Mouse (Mus musculus) cerebellum, adult 18-20 months (tissue): ENCODE results near the gene Slc44a5.
"Not testable (repeated sequence)": the region's sequence is repeated elsewhere in the genome, so short reads cannot be mapped to it uniquely, and the experiment has no call there.

Source experiments
- DNase-seq, 2 experiments: peaks; one replicate each; pipeline ENCODE4 v3.0.0; 2021

Slc44a5 gene

DNA sequence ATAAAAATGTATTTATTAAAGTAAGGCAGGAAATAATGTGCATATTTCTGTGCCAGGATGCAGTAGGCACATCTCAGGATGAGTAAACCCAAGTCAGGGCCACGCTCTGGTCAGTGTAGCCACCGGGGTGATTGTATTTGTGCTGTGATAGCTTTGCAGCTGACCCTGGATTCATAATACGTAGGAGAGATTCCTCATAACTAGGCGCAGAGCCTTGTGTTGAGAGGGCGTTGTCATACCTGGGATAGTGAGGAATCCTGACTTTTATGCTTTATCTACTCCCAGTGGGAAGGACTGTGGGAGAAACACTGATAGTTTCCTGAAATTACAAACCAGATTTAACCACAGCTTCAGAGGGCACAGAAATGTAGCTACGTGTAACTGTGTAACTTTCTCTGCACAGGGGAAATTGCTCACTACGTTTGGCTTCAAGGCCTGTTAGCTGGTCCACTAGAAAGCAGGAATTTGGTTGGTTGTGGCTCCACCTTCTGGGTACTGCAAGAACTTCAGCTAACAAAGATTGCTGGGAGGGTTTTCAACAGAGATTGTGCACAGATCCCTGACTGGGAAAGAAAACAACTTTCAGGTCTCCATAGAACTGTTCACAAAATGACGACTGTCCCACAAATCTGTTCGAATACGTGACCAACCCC lies 253.0 kb downstream of the Slc44a5 start:
- DNase-seq = peak; percentile 58 to 64

DNA sequence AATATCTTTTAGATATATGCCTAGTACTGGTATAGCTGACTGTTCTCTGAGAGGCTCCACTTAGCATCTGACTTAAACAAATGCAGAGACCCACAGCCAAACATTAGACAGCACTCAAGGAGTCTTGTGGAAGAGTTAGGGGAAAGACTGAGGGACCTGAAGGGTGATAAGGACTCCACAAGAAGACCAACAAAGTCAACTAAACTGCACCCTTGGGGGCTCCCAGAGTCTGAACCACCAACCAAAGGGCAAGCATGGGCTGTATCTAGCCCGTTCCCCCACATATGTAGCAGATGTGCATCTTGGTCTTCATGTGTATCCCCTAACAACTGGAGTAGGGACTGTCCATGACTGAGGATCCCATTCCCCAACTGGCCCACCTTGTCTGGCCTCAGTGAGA lies 271.7 kb downstream of the Slc44a5 start:
- no peak for DNase-seq

DNA sequence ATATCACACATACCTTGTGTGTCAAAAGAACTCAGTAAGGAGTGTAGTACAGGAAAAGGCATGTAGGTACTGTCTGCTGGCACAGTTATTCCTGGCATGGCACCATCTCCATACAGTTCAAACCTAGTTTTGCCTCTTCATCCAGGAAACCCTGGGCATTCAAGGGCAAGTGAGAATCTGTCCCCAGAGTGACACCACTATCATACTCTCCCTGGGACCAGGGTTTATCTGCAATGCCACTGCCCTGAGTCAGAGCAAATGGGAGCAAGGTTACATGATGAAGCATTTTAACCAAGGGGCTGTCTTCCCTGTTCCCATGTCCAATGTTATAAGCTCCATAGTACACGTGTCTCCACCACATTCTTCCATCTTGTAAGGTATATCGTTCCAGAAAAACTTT lies 278.2 kb downstream of the Slc44a5 start:
- DNase-seq = no peak

DNA sequence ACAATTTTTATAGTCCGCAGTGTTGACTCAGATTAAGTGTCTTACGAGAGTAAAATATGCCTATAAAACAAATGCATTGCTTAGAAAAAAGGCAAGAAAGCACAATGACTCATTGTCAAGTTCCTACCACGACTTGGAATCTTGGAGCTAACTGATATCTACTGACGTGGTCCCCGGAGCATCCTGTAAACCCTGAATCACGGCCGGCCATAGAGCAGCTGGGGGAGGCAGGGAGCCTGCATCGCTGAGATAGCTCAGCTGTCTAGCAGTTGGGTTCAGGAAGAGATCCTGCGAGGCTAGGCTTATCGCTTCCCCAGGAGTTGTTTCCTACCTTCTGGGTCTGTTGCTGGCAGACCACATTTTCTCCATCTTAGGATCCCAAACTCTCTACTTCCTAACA lies 279.0 kb downstream of the Slc44a5 start:
- no peak for DNase-seq

DNA sequence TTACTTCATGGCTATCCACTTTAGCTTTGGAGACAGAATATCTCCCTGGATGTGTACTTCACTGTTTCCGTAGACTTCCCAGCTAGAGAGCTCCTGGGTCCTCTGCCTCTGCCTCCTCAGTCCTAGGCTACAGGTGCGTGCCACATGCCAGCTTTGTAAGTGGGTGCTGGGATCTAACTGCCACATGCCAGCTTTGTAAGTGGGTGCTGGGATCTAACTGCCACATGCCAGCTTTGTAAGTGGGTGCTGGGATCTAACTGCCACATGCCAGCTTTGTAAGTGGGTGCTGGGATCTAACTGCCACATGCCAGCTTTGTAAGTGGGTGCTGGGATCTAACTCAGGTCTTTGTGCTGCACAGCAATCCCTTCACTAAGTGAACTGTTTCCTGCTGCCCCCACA lies 281.0 kb downstream of the Slc44a5 start:
- not testable (repeated sequence) for DNase-seq

DNA sequence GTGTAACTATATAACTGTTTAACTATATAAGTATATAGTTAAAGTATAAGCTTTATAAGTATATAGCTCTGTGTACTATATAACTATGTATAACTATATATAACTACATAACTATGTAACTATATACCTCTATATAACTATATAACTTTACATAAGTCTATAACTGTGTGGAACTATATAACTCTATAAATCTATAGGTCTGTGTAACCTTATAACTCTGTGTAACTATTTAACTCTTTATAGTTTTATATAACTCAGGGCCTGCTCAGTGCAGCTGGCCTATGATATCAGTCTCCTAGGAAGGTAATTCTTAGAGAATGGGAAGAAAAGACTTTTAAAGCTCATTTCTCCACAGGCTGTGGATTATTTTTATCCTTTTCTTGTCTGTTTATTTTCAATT lies 284.1 kb downstream of the Slc44a5 start:
- no peak for DNase-seq

DNA sequence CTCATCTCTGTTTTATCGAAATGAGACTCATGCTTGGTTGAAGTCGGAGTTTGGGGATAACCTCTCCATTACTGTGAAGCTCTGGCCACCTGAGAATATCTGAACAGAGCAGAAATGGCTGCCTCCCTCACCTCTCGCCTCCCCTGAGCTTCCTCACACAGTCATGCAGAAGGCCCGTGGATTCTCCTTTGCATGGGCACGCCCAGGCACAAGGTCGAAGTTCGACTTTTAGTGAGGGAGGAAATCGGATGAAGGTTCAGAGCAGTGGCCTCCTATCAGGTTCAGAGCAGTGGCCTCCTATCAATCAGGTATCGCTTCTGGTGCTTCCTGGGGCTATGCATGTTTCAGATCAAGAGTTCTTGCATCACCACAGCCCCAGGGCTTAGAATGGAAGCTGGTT lies 295.1 kb downstream of the Slc44a5 start:
- DNase-seq = no peak

DNA sequence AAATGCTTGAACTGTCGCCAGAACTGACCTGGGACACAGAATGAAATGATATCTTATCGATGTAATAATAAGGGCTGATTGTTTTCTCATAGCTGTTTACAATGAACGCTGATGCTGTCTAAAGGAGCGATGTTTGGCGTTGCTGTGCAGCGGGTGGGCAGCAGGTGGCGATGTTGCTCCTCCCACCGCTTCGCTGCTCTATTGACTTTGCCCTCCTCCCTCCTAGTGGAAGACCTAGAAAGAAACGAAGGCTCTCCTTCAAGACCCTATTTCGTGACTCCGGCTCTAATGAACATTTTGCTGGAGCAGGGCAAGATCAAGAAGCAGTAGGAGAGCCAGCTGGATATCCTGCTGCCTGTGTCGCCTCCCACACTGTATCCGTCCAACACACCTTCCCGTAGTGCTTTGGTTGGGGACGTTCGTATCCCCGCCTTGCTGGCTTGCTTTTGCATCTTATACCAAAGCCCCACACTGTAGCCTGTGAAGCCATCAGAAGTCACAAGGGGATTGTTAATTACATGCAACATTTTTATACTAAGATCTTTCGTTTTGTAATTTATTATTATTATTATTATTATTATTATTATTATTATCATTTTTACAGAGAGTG lies 296.6 kb downstream of the Slc44a5 start:
- DNase-seq = peak; percentile 63 to 74

DNA sequence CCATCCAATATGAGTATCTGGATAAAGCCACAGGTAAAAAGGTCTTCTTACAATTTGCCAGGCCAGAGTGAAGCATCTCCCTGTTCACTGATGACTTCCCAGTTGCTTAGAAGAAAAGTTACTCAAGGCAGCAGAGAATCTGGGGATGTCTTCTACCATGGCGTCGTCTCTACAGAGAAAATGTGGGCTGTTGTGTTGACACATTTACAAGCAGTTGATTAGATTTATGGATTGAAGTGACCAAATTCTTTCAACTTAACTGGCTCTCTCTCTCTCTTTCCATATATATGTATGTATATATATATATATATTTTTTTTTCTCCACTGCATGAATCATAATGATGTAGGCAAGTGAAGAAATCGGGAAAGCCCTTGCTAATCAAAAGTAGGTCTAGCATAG lies 301.4 kb downstream of the Slc44a5 start:
- DNase-seq = no peak

DNA sequence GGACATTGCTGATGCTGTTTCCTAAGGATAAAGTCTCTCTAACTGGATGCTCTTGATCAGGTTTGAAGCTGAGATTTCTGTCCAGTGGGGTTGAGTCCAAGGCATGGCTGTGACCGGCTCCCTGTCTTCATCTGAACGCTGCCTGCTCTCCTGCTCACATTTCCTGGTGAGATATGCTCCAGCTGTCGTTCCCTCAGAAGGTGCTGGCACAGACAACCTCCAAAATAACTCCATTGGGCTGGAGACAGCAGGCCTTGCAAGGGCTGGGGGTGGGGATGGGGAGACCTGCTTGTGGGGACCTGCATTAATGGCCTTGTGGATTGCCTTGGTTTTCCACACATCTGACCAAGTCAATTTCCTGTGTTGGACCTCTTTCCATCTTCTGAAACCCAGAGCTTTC lies 311.0 kb downstream of the Slc44a5 start:
- no peak for DNase-seq

DNA sequence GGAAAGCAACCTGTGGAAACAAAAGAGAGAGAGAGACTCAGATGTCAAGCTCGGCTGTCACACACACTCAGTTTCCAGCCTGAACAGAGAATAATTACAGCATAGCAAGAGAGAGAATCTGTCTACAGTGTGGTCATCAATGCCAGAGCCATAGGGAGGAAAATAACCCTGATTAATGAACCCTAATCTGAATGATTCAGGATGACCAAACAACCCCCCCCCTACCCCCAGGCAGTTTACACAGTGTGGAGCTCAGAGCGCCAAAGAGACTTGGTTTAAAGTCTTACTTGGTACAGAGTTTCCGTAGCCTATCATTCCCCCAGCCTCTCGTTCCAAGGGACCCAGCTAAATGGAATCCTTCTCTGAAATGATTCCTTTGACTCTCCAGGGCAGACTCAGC lies 312.1 kb downstream of the Slc44a5 start:
- no peak for DNase-seq

DNA sequence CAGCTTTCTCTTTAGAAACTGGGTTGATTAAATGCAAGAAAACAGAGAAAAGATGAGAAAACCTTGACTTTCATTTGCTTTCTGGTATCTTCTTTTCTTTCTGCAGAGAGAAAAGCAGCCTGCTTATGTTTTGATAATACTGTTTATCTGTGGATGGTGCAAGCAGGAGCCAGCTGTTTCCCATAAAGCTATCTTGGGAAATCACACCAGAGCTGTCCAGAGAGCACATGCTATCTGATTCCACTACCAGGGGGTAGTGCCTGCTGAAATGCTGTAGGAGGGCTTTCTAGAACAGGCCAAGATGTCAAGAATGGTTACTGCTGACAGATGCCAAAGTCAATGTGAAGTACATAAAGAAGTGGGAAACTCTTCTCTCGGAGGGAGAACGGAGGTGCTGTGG lies 314.0 kb downstream of the Slc44a5 start:
- DNase-seq = no peak

DNA sequence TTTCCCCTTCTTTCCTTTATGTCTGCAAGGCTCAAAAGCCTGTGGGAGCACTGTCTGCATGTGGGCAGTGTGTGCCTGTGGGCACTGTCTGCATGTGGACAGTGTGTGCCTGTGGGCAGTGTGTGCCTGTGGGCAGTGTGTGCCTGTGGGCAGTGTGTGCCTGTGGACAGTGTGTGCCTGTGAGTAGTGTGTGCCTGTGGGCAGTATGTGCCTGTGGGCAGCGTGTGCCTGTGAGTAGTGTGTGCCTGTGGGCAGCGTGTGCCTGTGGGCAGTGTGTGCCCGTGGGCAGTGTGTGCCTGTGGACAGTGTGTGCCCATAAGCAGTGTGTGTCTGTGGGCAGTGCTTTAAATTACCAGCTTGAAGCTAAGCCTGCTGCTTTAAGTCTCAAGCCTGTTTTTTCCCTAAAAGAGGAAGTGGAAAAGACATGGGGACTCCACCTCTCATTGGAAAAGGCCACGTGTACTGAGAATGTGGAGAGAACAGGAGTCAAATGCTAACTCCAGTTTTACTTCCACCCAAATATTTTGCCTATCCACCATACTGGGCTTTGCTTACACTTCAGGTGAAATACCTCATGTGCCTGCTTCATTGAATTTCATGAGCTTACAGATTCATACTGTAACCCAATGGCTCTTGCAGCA lies 315.3 kb downstream of the Slc44a5 start:
- no peak for DNase-seq

DNA sequence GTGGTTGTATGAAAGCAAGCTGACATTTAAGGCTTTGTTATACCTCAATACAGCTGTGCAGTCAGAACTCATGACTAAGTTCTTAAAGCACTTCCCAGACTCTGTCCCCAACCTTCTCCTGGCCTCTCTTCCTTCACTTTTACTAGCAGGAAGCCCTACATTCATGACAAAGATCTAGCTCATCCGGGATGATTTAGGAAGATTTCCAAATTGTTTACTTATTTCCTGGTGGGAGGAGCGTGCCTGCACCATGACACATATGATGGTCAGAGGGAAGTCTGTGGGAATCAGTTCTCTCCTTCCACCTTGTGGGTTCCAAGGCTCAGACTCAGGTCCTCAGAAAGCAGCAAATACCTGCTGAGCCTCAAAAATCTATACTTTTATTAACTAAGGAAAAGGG lies 317.1 kb downstream of the Slc44a5 start:
- DNase-seq = no peak

DNA sequence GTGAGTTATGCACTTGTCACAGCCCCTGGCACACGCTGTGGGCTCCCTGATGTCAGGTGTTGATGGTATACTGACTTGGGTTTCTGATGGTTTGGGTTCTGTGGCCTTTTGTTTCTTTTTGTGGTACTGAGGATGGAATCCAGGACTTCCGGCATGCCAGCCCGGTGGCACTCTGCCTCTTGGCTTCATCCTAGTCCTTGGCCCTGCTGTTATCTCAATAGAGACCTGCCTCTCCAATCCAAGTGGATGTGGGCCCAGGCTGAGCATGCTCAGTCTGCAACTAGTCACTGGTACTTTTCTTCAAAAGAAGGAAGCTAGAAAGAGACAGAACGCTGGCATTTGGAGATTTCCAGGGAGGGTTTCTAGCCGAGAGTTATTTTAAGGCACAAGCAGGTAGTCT lies 318.9 kb downstream of the Slc44a5 start:
- DNase-seq = no peak

DNA sequence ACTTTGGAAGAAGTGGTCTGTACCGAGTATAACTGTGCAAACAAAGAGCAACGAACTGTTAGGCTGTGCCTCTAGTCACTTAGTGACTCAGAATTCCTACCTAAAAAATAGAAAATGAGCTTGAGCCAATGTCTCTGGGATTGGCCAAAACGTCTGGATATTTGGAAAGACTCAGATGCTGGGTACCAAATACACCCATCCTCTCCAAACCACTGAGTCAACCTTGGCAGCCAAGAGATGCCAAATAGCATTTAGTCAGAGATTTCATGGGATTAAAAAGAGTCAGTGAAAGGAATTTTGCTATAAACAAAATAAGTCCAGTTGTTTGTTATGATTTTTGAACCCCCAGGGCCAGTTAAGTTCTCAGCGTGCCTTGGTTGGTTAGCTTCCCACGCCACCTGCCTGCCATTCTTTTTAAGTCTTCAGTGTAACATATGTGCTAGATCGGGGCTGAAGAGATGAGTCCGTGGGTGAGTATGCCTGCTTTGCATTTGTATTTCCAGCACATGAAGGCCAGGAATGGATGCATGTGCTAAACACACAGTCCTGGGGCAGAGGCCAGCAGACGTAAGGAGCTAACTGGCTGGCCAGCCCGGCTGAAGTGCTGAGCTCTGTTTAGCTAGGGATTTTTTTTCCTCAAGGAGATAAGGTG lies 320.7 kb downstream of the Slc44a5 start:
- DNase-seq = no peak

DNA sequence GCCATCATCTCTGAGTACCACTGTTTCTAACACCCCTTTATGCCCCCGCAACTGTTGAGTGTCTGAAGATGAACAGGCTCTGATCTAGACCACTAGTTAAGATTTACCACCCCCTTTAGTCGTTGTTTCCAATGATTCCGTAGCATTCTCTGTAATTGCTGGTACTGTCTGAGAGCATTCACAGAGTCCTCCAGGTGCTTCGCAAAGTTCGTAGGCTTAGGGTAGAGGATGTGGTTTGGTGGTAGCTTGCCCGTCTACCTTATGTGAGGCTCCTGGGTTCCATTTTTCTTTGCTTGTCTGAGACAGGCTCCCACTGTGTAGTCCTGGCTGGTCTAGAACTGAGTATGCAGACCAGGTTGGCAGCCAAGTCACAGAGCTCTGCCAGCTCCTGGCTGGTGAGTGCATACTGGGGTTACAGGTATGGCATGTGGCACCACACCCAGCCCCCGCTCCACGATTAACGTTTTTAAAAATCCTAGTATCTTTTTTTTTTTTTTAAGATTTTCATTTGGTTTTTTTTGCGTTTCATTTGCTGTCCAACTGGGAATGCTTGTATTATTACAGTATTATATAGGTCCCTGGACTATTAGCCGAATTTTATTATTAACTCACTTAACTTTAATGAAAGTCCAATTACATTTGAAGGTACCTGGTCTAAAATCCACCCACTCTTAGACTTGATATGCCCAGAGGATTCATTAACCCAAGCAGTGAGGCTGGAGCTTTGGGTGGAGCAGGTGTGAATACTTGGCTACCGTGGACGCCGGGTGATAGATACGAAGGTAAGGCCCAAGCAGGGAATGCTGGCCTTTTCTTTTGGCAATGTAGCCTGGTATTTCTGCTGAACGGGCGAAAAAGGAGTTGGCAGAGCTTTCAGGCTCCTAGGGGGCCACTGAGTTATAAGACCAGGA lies 321.9 kb downstream of the Slc44a5 start:
- no peak for DNase-seq

DNA sequence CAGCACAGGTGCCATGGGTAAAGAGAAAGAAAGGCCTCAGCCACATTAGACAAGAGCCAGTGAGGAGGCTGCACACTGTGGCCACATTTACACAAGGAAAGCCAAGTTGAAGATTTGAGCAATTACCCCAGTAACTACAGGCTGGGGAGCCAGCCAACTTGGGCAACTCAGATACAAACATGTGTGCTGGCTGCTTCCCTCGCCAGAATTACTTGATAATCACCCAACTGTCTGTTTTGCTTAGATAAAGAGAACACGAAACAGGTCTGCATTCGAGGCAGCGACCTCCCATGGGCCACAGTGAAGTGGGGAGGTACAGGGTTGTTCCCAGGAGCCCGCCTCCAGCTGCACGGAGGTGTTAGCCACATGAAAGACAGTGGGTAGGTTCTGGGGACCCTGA lies 324.3 kb downstream of the Slc44a5 start:
- DNase-seq = no peak

DNA sequence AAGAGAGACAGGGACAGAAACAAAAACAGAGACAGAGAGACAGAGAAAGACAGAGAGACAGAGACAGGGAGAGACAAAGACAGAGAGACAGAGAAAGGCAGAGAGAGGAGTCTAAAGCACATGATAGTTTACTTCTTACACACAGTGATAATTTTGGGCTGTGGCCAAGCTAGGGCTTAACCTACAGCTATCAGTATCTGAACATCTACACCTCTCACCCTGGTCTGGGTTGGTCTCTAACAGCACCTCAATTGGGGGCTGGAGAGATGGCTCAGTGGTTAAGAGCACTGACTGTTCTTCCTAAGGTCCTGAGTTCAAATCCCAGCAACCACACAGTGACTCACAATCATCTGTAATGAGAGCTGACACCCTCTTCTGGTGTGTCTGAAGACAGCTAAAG lies 325.3 kb downstream of the Slc44a5 start:
- no peak for DNase-seq

DNA sequence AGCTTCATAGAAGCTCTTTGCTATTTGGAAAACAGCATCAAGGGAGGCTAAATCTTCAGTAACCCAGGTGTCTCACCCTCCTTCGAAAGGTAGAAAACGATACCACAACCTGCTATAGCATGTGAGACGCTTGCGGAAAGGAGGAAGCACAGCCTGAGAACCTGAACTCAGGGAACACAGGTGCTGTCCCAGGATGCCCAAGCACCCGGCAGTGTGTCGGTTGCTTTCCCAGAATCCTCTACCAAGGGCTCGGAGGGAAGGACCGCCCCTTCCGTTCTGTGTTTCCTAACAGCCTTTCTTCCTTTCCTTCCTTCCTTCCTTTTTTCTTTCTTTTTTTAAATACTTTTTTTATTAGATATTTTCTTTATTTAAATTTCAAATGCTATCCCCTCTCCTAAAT lies 326.8 kb downstream of the Slc44a5 start:
- DNase-seq = no peak

DNA sequence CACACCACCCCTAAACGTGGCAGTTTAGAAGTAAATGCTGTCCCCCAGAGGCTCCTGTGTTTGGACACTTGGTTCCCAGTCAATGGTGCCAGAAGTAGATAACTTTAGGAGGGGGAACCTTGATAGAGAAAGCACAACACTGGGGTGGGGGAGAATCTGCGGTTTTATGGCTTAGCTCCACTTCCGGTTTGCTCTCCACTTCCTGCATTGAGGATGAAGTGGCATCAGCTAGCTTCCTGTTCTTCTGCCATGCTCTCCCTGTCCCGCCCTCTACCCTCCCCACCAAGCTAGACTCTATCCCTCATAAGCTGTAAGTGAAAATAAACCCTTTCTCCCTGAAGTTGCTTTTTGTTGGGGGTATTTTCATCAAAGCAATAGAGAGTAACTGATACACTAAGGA lies 327.9 kb downstream of the Slc44a5 start:
- DNase-seq = no peak

DNA sequence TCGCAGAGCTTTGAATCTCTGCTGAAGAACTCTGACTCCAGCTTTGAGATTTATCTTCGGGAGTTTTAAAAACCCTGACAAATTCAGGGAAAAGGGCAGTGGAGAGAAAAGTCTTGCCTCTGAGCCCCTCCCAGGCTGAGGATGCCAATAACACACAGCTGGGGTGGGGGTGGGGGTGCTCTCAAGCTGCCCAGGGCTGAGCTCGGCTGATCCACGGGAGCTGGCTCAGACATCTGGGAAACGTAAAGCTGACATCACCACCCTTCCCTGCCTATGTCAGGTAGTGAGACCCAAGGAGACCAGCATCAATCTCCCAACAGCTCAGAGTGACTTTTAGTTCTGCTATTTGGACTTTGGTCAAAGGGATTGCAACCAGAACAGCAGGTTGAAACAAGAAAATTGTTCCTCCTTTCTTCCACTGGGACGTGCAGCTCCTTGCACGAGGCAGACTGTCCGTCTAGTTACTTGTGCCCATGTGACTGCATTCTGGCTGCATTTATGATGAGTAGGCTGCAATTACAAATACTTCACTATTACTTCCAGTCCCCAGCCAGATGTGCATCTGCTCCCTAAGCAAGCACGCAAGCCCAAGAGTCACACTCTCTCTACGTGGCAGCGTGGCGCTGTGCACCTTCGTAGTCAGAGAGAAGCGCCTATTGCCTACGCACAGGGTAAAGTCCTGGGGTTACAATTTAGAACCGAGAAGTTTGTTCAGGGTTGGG lies 332.1 kb downstream of the Slc44a5 start:
- no peak for DNase-seq
